Mouse (Mus musculus): Measurements from ENCODE around the gene Pnkp.

GRCm38 (mm10) chr7:44810365-44810764, 46.6 kb upstream of the Pnkp start:
- TF ChIP-seq CTCF (IDR thresholded peaks at IDR 0.05; ENCODE audit: low read depth, low read length) (no peak), POLR2A (IDR thresholded peaks at IDR 0.05; ENCODE audit: extremely low read depth, insufficient read depth, low read length) (no peak)
